Mouse (Mus musculus): Measurements from ENCODE around the gene Itgav. TPM values are rescaled to one million over a fixed set of nuclear protein-coding genes. Genes with fewer than 3 reads are reported as not detected.

Itgav gene
- total and polyA plus RNA-seq, 3 experiments: 6.5 to 7.2 TPM; not detected in 1

DNA sequence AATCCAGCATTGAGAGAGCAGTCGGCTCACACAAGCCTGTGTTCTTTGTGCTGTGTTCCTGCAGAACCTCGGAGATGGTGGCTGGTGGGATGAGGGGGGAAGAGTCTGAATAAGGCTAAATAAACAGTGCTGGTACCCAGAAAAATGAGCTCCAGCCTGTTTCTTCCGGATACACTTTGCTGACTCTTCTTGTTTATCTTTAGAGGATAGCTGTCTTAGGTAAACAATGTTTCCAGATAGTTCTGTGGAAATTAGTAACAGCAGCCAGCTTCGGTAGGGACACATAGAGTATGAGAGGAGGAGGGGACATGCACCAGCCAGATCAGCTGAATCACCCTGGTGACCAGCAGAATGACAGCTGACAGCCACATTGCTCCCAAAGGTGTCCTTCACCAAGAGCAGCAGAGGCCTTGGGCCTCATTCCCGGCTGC lies 16.4 kb downstream of the Itgav start:
- Histone ChIP-seq H3K27me3 (ENCODE audit: control insufficient read depth in 1 of 2, insufficient read depth in 2 of 2, low read length in 2 of 2) (no peaks in the 10 kb centered on the region), H3K36me3 (ENCODE audit: control insufficient read depth in 1 of 2, insufficient read depth in 2 of 2, low read length in 2 of 2) (peaks cover 2 to 9% of the 10 kb centered on the region in 2 experiments; a peak in 3 of 4 replicates)
- TF ChIP-seq NRF1 (IDR thresholded peaks at IDR 0.05; ENCODE audit: insufficient read depth, low read depth, low read length, poor library complexity, severe bottlenecking) (no peak), GABPA (IDR thresholded peaks at IDR 0.05; ENCODE audit: low read depth, low read length) (no peak), RAD21 (IDR thresholded peaks at IDR 0.05; ENCODE audit: low read depth, low read length) (no peak), POLR2AphosphoS5 (IDR thresholded peaks at IDR 0.05; ENCODE audit: borderline replicate concordance, low read depth, low read length) (no peak), TBP (IDR thresholded peaks at IDR 0.05; ENCODE audit: low read depth, low read length) (no peak), SMC3 (IDR thresholded peaks at IDR 0.05; ENCODE audit: low read depth, low read length) (no peak), MAZ (IDR thresholded peaks at IDR 0.05; ENCODE audit: low read depth, low read length) (no peak), ZNF384 (IDR thresholded peaks at IDR 0.05; ENCODE audit: low read depth, low read length) (no peak), JUND (IDR thresholded peaks at IDR 0.05; ENCODE audit: low read depth, low read length) (no peak), MXI1 (IDR thresholded peaks at IDR 0.05; ENCODE audit: low read depth, low read length) (no peak), TAL1 (IDR thresholded peaks at IDR 0.05; ENCODE audit: low read length) (no peak), CTCF (IDR thresholded peaks at IDR 0.05 in 2 of 3, conservative IDR thresholded peaks at IDR 0.05 in 1 of 3; ENCODE audit: control insufficient read depth in 1 of 3, insufficient read depth in 1 of 3, low read depth in 2 of 3, low read length in 3 of 3, poor library complexity in 1 of 3, severe bottlenecking in 1 of 3) (no peak), MAX (IDR thresholded peaks at IDR 0.05; ENCODE audit: low read length) (no peak), SIN3A (IDR thresholded peaks at IDR 0.05; ENCODE audit: low read length) (no peak), ETS1 (IDR thresholded peaks at IDR 0.05; ENCODE audit: low read depth, low read length) (no peak), MAFK (IDR thresholded peaks at IDR 0.05; ENCODE audit: borderline replicate concordance, low read depth, low read length) (no peak), ZC3H11A (IDR thresholded peaks at IDR 0.05; ENCODE audit: low read depth, low read length) (no peak), EP300 (IDR thresholded peaks at IDR 0.05; ENCODE audit: low read depth in 1 of 2, low read length in 2 of 2) (no peak), KAT2A (conservative IDR thresholded peaks at IDR 0.05; ENCODE audit: low read depth, low read length) (no peak)

DNA sequence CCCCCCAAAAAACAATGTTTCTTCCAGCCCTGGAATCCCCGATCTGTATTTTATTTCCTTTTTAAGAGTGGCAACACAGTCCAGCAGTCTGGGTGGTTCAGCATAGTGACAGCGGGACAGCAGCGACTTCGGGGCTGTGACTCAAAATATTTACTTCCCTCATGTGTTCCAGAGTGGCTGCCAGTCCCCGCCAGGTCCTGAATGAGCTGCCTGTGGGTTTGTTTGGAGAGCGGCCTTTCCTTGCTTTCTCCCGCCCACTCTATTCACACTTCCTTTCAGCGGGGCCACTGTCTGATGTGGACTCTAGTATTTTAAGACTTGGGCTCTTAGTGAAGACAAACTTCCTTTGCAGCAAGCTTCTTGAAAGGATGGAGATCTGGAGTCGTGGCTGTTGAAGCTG lies 18.0 kb downstream of the Itgav start:
- no peak overlapping the region for H3K4me3 ChIP-seq (ENCODE audit: control insufficient read depth in 1 of 2, insufficient read depth in 1 of 2, low read depth in 2 of 2, low read length in 2 of 2)
- H3K27ac ChIP-seq (ENCODE audit: control insufficient read depth, low read depth, low read length): no peak overlapping the region
- no peaks in the 10 kb centered on the region for H3K79me2 ChIP-seq (ENCODE audit: control insufficient read depth, insufficient read depth, low read length, poor library complexity)
- H3K9ac ChIP-seq (ENCODE audit: control insufficient read depth, low read depth, low read length, poor library complexity, severe bottlenecking): no peak overlapping the region
- H3K9me3 ChIP-seq (replicated peaks; ENCODE audit: insufficient read depth, low read length): no peaks in the 10 kb centered on the region
- no peaks in the 10 kb centered on the region for H3K27me3 ChIP-seq (ENCODE audit: control insufficient read depth in 1 of 2, insufficient read depth in 2 of 2, low read length in 2 of 2)
- peak; percentile 20 for DNase-seq (ENCODE audit: low read depth, low spot score)
- peaks cover under 1 to 9% of the 10 kb centered on the region in 2 experiments; a peak in 3 of 4 replicates for H3K36me3 ChIP-seq (ENCODE audit: control insufficient read depth in 1 of 2, insufficient read depth in 2 of 2, low read length in 2 of 2)
- TF ChIP-seq SMC3 (IDR thresholded peaks at IDR 0.05; ENCODE audit: low read depth, low read length): no peak
- TF ChIP-seq NRF1 (IDR thresholded peaks at IDR 0.05; ENCODE audit: insufficient read depth, low read depth, low read length, poor library complexity, severe bottlenecking): no peak
- TF ChIP-seq ZKSCAN1 (IDR thresholded peaks at IDR 0.05; ENCODE audit: low read depth, low read length): no peak
- no peak for TF ChIP-seq RCOR1 (IDR thresholded peaks at IDR 0.05; ENCODE audit: low read depth, low read length)
- no peak for TF ChIP-seq MYB (IDR thresholded peaks at IDR 0.05; ENCODE audit: low read depth, low read length)
- no peak for TF ChIP-seq MAZ (IDR thresholded peaks at IDR 0.05; ENCODE audit: low read depth, low read length)
- TF ChIP-seq ETS1 (IDR thresholded peaks at IDR 0.05; ENCODE audit: low read depth, low read length): no peak
- TF ChIP-seq EP300 (IDR thresholded peaks at IDR 0.05; ENCODE audit: low read depth in 1 of 2, low read length in 2 of 2): no peak
- no peak for TF ChIP-seq MYC (IDR thresholded peaks at IDR 0.05; ENCODE audit: low read depth, low read length)
- no peak for TF ChIP-seq BHLHE40 (IDR thresholded peaks at IDR 0.05; ENCODE audit: borderline replicate concordance, low read depth, low read length)
- peaks cover 4 to 6% of the 10 kb centered on the region in 2 experiments for H3K4me1 ChIP-seq (ENCODE audit: control insufficient read depth in 1 of 2, insufficient read depth in 2 of 2, low read length in 2 of 2)

More for the DNA sequence above, 16.4 kb downstream of the Itgav start:
- no peak overlapping the region for H3K9ac ChIP-seq (ENCODE audit: control insufficient read depth, low read depth, low read length, poor library complexity, severe bottlenecking)
- no peak overlapping the region for H3K27ac ChIP-seq (ENCODE audit: control insufficient read depth, low read depth, low read length)
- H3K4me1 ChIP-seq (ENCODE audit: control insufficient read depth in 1 of 2, insufficient read depth in 2 of 2, low read length in 2 of 2): peaks cover 4 to 6% of the 10 kb centered on the region in 2 experiments
- H3K79me2 ChIP-seq (ENCODE audit: control insufficient read depth, insufficient read depth, low read length, poor library complexity): no peaks in the 10 kb centered on the region
- no peaks in the 10 kb centered on the region for H3K9me3 ChIP-seq (replicated peaks; ENCODE audit: insufficient read depth, low read length)
- no peak for DNase-seq (ENCODE audit: low read depth, low spot score)
- H3K4me3 ChIP-seq (ENCODE audit: control insufficient read depth in 1 of 2, insufficient read depth in 1 of 2, low read depth in 2 of 2, low read length in 2 of 2): no peak overlapping the region
